Mouse (Mus musculus) ES-Bruce4 (cell line): ENCODE results near the gene 4632433K11Rik.

Experiments used
- CTCF ChIP-seq: IDR thresholded peaks from one replicate; pipeline ENCODE4 v1.8.1; 2011; ENCODE audit warnings: low read depth, low read length
- EP300 ChIP-seq: IDR thresholded peaks from 2 replicates; pipeline ENCODE4 v1.6.1; 2011; ENCODE audit warnings: low read depth, low read length; ENCODE audit not compliant: insufficient read depth
- POLR2A ChIP-seq: IDR thresholded peaks from one replicate; pipeline ENCODE4 v1.8.1; 2011; ENCODE audit warnings: low read length; ENCODE audit not compliant: insufficient read depth

- no peak for TF ChIP-seq CTCF
- no peak for TF ChIP-seq EP300
- TF ChIP-seq POLR2A, result no peak
Observed at GRCm38 (mm10) chr7:5081241-5081640, 47.3 kb downstream of the 4632433K11Rik start.
